In the genomic region with DNA sequence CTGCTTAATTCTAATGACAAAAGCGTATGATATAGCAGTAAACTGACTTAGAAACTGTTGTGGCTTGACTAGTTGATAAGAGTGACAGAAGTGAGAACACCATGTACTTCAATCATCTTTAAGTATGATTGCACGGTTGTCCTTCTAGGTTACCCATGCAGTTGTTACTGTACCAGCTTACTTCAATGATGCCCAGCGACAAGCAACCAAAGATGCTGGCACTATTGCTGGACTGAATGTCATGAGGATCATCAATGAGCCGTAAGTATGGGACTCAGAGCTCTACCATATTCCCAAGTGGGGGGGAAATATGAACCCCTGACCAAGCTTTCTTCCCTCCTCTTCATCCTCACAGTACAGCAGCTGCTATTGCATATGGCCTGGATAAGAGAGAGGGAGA, we compare ENCODE assay signal across 7 mouse cellular contexts. TPM values are rescaled to one million over a fixed set of nuclear protein-coding genes. Genes with fewer than 3 reads are reported as not detected.
DNase-seq lines count a peak whose midpoint lies in the region; ATAC-seq and TF ChIP-seq lines count a peak whose summit lies in the region.

No protein-coding gene starts in this region.

- ATAC-seq in lung, postnatal 0 days: no peak
- no peak for ATAC-seq in forebrain, embryonic 13.5 days
- ATAC-seq in liver, embryonic 12.5 days: no peak
- ATAC-seq in stomach, postnatal 0 days (ENCODE audit: low FRiP score, low TSS enrichment): no peak

- TF ChIP-seq CTCF in lung, postnatal 0 days (IDR thresholded peaks at IDR 0.05): no peak
- no peak for TF ChIP-seq CTCF in stomach, postnatal 0 days (IDR thresholded peaks at IDR 0.05; ENCODE audit: low read depth)

- TF ChIP-seq EP300 in lung, postnatal 0 days (IDR thresholded peaks at IDR 0.05): no peak
- TF ChIP-seq EP300 in stomach, postnatal 0 days (optimal IDR thresholded peaks at IDR 0.05): no peak

- peak overlapping the region; percentile 62; the same call in 1 of the 2 replicates for H3K4me2 ChIP-seq in lung, postnatal 0 days (replicated peaks; ENCODE audit: low read depth, low read length)
- peak overlapping the region; percentile 77 for H3K4me2 ChIP-seq in forebrain, embryonic 13.5 days
- peak overlapping the region; percentile 76 for H3K4me2 ChIP-seq in liver, embryonic 12.5 days
- H3K4me2 ChIP-seq in stomach, postnatal 0 days (replicated peaks; ENCODE audit: low read depth): peak overlapping the region; percentile 37

- 71% methylated on average over 4 of the region's 4 CpGs for WGBS in lung, postnatal 0 days
- 95% methylated on average over 4 of the region's 4 CpGs for WGBS in forebrain, embryonic 13.5 days
- WGBS in liver, embryonic 12.5 days (ENCODE audit: insufficient replicate concordance): 82% methylated on average over 4 of the region's 4 CpGs
- 77% methylated on average over 4 of the region's 4 CpGs for WGBS in stomach, postnatal 0 days

- peaks cover 12% of the 10 kb centered on the region; the same call in 1 of the 2 replicates for H3K4me1 ChIP-seq in lung, postnatal 0 days (ENCODE audit: insufficient read depth, low read depth, low read length)
- peaks cover 64% of the 10 kb centered on the region for H3K4me1 ChIP-seq in forebrain, embryonic 13.5 days
- peaks cover 57% of the 10 kb centered on the region for H3K4me1 ChIP-seq in liver, embryonic 12.5 days
- peaks cover 5% of the 10 kb centered on the region for H3K4me1 ChIP-seq in stomach, postnatal 0 days (replicated peaks; ENCODE audit: control insufficient read depth, insufficient read depth)

- peaks cover 33% of the 10 kb centered on the region; the same call in 1 of the 2 replicates for H3K36me3 ChIP-seq in lung, postnatal 0 days (ENCODE audit: insufficient read depth, low read length)
- H3K36me3 ChIP-seq in forebrain, embryonic 13.5 days (ENCODE audit: poor library complexity, severe bottlenecking): peaks cover 55% of the 10 kb centered on the region
- peaks cover 63% of the 10 kb centered on the region for H3K36me3 ChIP-seq in liver, embryonic 12.5 days
- H3K36me3 ChIP-seq in stomach, postnatal 0 days (ENCODE audit: control insufficient read depth, insufficient read depth, low read length): peaks cover 16% of the 10 kb centered on the region

- DNase-seq in lung, postnatal 0 days (ENCODE audit: low spot score): no peak
- no peak for DNase-seq in lung, postnatal 4 days
- DNase-seq in stomach, postnatal 0 days (ENCODE audit: low spot score): no peak
- DNase-seq in cerebellum, postnatal 36 days: no peak
- no peak for DNase-seq in adrenal gland, adult 2 months

- no peaks in the 10 kb centered on the region for H3K27me3 ChIP-seq in lung, postnatal 0 days (replicated peaks; ENCODE audit: insufficient read depth, low read length)
- no peaks in the 10 kb centered on the region for H3K27me3 ChIP-seq in forebrain, embryonic 13.5 days
- no peaks in the 10 kb centered on the region for H3K27me3 ChIP-seq in liver, embryonic 12.5 days (replicated peaks)
- H3K27me3 ChIP-seq in stomach, postnatal 0 days (ENCODE audit: control insufficient read depth, insufficient read depth, low read length): no peaks in the 10 kb centered on the region

- H3K9me3 ChIP-seq in lung, postnatal 0 days (ENCODE audit: low read length): no peaks in the 10 kb centered on the region
- no peaks in the 10 kb centered on the region for H3K9me3 ChIP-seq in forebrain, embryonic 13.5 days (replicated peaks)
- no peaks in the 10 kb centered on the region for H3K9me3 ChIP-seq in liver, embryonic 12.5 days (replicated peaks)
- H3K9me3 ChIP-seq in stomach, postnatal 0 days (ENCODE audit: control insufficient read depth, low read length): no peaks in the 10 kb centered on the region

- H3K9ac ChIP-seq in lung, postnatal 0 days (replicated peaks; ENCODE audit: low read depth): no peak overlapping the region
- H3K9ac ChIP-seq in forebrain, embryonic 13.5 days: peak overlapping the region; percentile 7
- peak overlapping the region; percentile 94 for H3K9ac ChIP-seq in liver, embryonic 12.5 days
- no peak overlapping the region for H3K9ac ChIP-seq in stomach, postnatal 0 days (ENCODE audit: low read length)

- H3K4me3 ChIP-seq in lung, postnatal 0 days (ENCODE audit: low read depth, low read length): peak overlapping the region; percentile 96; the same call in 1 of the 2 replicates
- H3K4me3 ChIP-seq in forebrain, embryonic 13.5 days: peak overlapping the region; percentile 99
- peak overlapping the region; percentile 98 for H3K4me3 ChIP-seq in liver, embryonic 12.5 days
- H3K4me3 ChIP-seq in stomach, postnatal 0 days (ENCODE audit: low read depth, low read length): peak overlapping the region; percentile 85

- H3K27ac ChIP-seq in lung, postnatal 0 days (ENCODE audit: low read length): no peak overlapping the region
- no peak overlapping the region for H3K27ac ChIP-seq in forebrain, embryonic 13.5 days
- peak overlapping the region; percentile 28; the same call in 1 of the 2 replicates for H3K27ac ChIP-seq in liver, embryonic 12.5 days
- H3K27ac ChIP-seq in stomach, postnatal 0 days (replicated peaks): no peak overlapping the region

RNA-seq across cellular contexts. Expression of a gene that starts 1.9 kb away (rescaled TPM):
- 372 and 523 TPM in 2 replicates for polyA plus RNA-seq in lung, postnatal 0 days (2015; fragmentation: Nextera tagmentation; extraction: Ambion mirVana)
- 424 and 446 TPM in 2 replicates for polyA plus RNA-seq in forebrain, embryonic 13.5 days (2015; fragmentation: Nextera tagmentation; extraction: Ambion mirVana)
- polyA plus RNA-seq in liver, embryonic 12.5 days (2016; fragmentation: Nextera tagmentation; extraction: Ambion mirVana): 656 and 672 TPM in 2 replicates
- 767 and 830 TPM in 2 replicates for polyA plus RNA-seq in stomach, postnatal 0 days (2015; fragmentation: Nextera tagmentation; extraction: Ambion mirVana)
- 100 to 1,000 TPM; 501 to 605 TPM for total RNA-seq in adrenal gland, adult 2 months (2021)
- 869 and 995 TPM in 2 replicates for polyA plus RNA-seq in adrenal gland, adult 2 months (2012; rRNA removed)

RNA-seq across cellular contexts. Expression of a gene that starts 18.6 kb away (rescaled TPM):
- 50.1 and 58.5 TPM in 2 replicates for polyA plus RNA-seq in lung, postnatal 0 days (2015; fragmentation: Nextera tagmentation; extraction: Ambion mirVana)
- 112 and 123 TPM in 2 replicates for polyA plus RNA-seq in forebrain, embryonic 13.5 days (2015; fragmentation: Nextera tagmentation; extraction: Ambion mirVana)
- 87.3 and 93.7 TPM in 2 replicates for polyA plus RNA-seq in liver, embryonic 12.5 days (2016; fragmentation: Nextera tagmentation; extraction: Ambion mirVana)
- polyA plus RNA-seq in stomach, postnatal 0 days (2015; fragmentation: Nextera tagmentation; extraction: Ambion mirVana): 40.9 and 41.3 TPM in 2 replicates
- total RNA-seq in adrenal gland, adult 2 months (2021): 10 to 100 TPM; 47.7 to 64.7 TPM
- 7.6 and 9.1 TPM in 2 replicates for polyA plus RNA-seq in adrenal gland, adult 2 months (2012; rRNA removed)

RNA-seq across cellular contexts. Expression of a gene that starts 26.0 kb away (rescaled TPM):
- polyA plus RNA-seq in lung, postnatal 0 days (2015; fragmentation: Nextera tagmentation; extraction: Ambion mirVana): 18.5 and 19.6 TPM in 2 replicates
- 27.2 and 29.8 TPM in 2 replicates for polyA plus RNA-seq in forebrain, embryonic 13.5 days (2015; fragmentation: Nextera tagmentation; extraction: Ambion mirVana)
- 32.5 and 33.2 TPM in 2 replicates for polyA plus RNA-seq in liver, embryonic 12.5 days (2016; fragmentation: Nextera tagmentation; extraction: Ambion mirVana)
- polyA plus RNA-seq in stomach, postnatal 0 days (2015; fragmentation: Nextera tagmentation; extraction: Ambion mirVana): 23.5 and 24.6 TPM in 2 replicates
- 10 to 100 TPM; 25.0 to 28.3 TPM for total RNA-seq in adrenal gland, adult 2 months (2021)
- polyA plus RNA-seq in adrenal gland, adult 2 months (2012; rRNA removed): 27.1 and 32.6 TPM in 2 replicates

RNA-seq across cellular contexts. Expression of a gene that starts 52.4 kb away (rescaled TPM):
- 86.6 and 87.3 TPM in 2 replicates for polyA plus RNA-seq in lung, postnatal 0 days (2015; fragmentation: Nextera tagmentation; extraction: Ambion mirVana)
- 86.8 and 103 TPM in 2 replicates for polyA plus RNA-seq in forebrain, embryonic 13.5 days (2015; fragmentation: Nextera tagmentation; extraction: Ambion mirVana)
- 68.6 and 71.9 TPM in 2 replicates for polyA plus RNA-seq in liver, embryonic 12.5 days (2016; fragmentation: Nextera tagmentation; extraction: Ambion mirVana)
- polyA plus RNA-seq in stomach, postnatal 0 days (2015; fragmentation: Nextera tagmentation; extraction: Ambion mirVana): 54.2 and 56.3 TPM in 2 replicates
- 10 to 100 TPM; 58.1 to 70.1 TPM for total RNA-seq in adrenal gland, adult 2 months (2021)
- 29.3 and 30.9 TPM in 2 replicates for polyA plus RNA-seq in adrenal gland, adult 2 months (2012; rRNA removed)

RNA-seq across cellular contexts. Expression of a gene that starts 59.1 kb away (rescaled TPM):
- polyA plus RNA-seq in lung, postnatal 0 days (2015; fragmentation: Nextera tagmentation; extraction: Ambion mirVana): not detected in 2 replicates
- 0.10 TPM in 1 of 2 replicates, not detected in the other for polyA plus RNA-seq in forebrain, embryonic 13.5 days (2015; fragmentation: Nextera tagmentation; extraction: Ambion mirVana)
- 0.07 TPM in 2 replicates for polyA plus RNA-seq in liver, embryonic 12.5 days (2016; fragmentation: Nextera tagmentation; extraction: Ambion mirVana)
- polyA plus RNA-seq in stomach, postnatal 0 days (2015; fragmentation: Nextera tagmentation; extraction: Ambion mirVana): not detected in 2 replicates
- total RNA-seq in adrenal gland, adult 2 months (2021): not detected
- not detected in 2 replicates for polyA plus RNA-seq in adrenal gland, adult 2 months (2012; rRNA removed)

Comparison
In these comparisons a context has a peak if more than half of its experiments do, and no peak if none do; other contexts are left out.
1. H3K9ac ChIP-seq: peak in forebrain, embryonic 13.5 days (single experiment) and liver, embryonic 12.5 days (single experiment); none in lung, postnatal 0 days (single experiment) and stomach, postnatal 0 days (single experiment).
2. Peak in every context shown above with its lines, with median percentiles within 50 percentile points of each other: H3K4me2 ChIP-seq and H3K4me3 ChIP-seq.